Mouse (Mus musculus): ENCODE measurements at regions not wholly inside any gene's neighbourhood (a gene's known extent, or its start where the extent isn't known, plus 50 kb on each side); places are given as distances from the start of the nearest gene placed in this dataset.
A peak's percentile ranks its signal among the peaks of the same experiment; 100 is the strongest.

- Histone ChIP-seq H3K36me3 (replicated peaks) (no peaks in the 10 kb centered on the region), H3K27ac (no peak overlapping the region), H3K27me3 (ENCODE audit: poor library complexity, severe bottlenecking) (no peaks in the 10 kb centered on the region), H3K4me1 (peaks cover 7% of the 10 kb centered on the region; the same call in 1 of the 2 replicates), H3K9me3 (no peaks in the 10 kb centered on the region), H3K4me3 (no peak overlapping the region)
- DNase-seq (ENCODE audit: extremely low spot score, low spot score): no peak
- WGBS: 80% methylated on average over 2 of the region's 2 CpGs
Observed at GRCm38 (mm10) chr5:133131042-133131441, 587.9 kb upstream of the Auts2 start.

- no peak overlapping the region for H3K4me3 ChIP-seq
- no peaks in the 10 kb centered on the region for H3K36me3 ChIP-seq (replicated peaks)
- WGBS: 84% methylated on average over 6 of the region's 6 CpGs
- no peak overlapping the region for H3K27ac ChIP-seq
- H3K9me3 ChIP-seq: no peaks in the 10 kb centered on the region
- DNase-seq (ENCODE audit: extremely low spot score, low spot score): no peak
- H3K4me1 ChIP-seq: peaks cover 7% of the 10 kb centered on the region; the same call in 1 of the 2 replicates
- no peaks in the 10 kb centered on the region for H3K27me3 ChIP-seq (ENCODE audit: poor library complexity, severe bottlenecking)
Observed at GRCm38 (mm10) chr5:133130316-133130715, 587.2 kb upstream of the Auts2 start.

GRCm38 (mm10) chr5:133124223-133124622 lies 581.1 kb upstream of the Auts2 start:
- Histone ChIP-seq H3K27ac (no peak overlapping the region), H3K4me1 (no peaks in the 10 kb centered on the region), H3K4me3 (no peak overlapping the region), H3K9me3 (no peaks in the 10 kb centered on the region), H3K27me3 (ENCODE audit: poor library complexity, severe bottlenecking) (no peaks in the 10 kb centered on the region), H3K36me3 (replicated peaks) (no peaks in the 10 kb centered on the region)
- WGBS: 92% methylated on average over 2 of the region's 2 CpGs
- no peak for DNase-seq (ENCODE audit: extremely low spot score, low spot score)

DNA sequence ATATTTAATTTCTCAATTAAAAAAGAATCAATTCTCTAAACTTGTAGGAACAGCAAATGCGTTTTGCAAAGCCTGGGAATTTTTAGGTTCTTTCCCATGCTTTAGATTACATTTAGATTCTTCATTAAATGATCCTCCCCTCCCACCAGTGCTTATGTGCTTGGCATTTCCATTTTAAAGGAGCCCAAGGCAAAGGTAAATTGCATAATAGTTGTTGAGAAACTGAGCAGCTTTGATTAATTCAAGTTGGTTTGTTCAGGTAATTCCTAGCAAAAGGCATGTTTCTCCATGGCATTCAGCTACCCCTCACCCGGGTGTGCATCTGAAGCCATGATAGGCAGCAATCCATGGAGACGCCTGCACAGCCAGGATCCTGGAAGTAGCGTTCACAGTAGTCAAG lies 570.8 kb upstream of the Auts2 start:
- H3K27ac ChIP-seq: no peak overlapping the region
- H3K4me3 ChIP-seq: no peak overlapping the region
- no peaks in the 10 kb centered on the region for H3K9me3 ChIP-seq
- DNase-seq (ENCODE audit: extremely low spot score, low spot score): no peak
- no peaks in the 10 kb centered on the region for H3K4me1 ChIP-seq
- H3K27me3 ChIP-seq (ENCODE audit: poor library complexity, severe bottlenecking): no peaks in the 10 kb centered on the region
- WGBS: 91% methylated on average over 4 of the region's 4 CpGs
- no peaks in the 10 kb centered on the region for H3K36me3 ChIP-seq (replicated peaks)

DNA sequence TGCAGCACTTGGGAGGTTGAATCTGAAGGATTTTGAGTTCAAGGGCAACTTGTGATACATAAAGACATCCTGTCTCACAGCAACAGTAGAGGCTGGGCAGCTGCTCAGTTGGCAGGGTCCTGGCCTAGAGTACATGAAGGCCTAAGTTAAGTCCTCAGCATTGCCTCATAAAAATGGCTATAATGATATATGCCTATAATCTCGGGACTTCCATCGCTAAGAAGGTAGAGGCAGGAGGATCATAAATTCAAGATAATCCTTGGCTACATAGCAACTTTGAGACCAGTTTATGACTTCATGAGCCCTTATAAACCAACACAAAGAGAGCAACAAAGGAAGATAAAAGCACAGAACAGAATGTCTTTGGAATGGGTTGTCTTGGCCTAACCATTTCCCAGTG lies 570.0 kb upstream of the Auts2 start:
- no peaks in the 10 kb centered on the region for H3K27me3 ChIP-seq (ENCODE audit: poor library complexity, severe bottlenecking)
- H3K9me3 ChIP-seq: no peaks in the 10 kb centered on the region
- H3K4me1 ChIP-seq: no peaks in the 10 kb centered on the region
- no peak overlapping the region for H3K4me3 ChIP-seq
- no peak overlapping the region for H3K27ac ChIP-seq
- no peaks in the 10 kb centered on the region for H3K36me3 ChIP-seq (replicated peaks)
- WGBS: 92% methylated on average over 2 of the region's 2 CpGs
- no peak for DNase-seq (ENCODE audit: extremely low spot score, low spot score)

- no peaks in the 10 kb centered on the region for H3K9me3 ChIP-seq
- DNase-seq (ENCODE audit: extremely low spot score, low spot score): peak; percentile 23
- no peaks in the 10 kb centered on the region for H3K27me3 ChIP-seq (ENCODE audit: poor library complexity, severe bottlenecking)
- 62% methylated on average over 8 of the region's 8 CpGs for WGBS
- no peaks in the 10 kb centered on the region for H3K36me3 ChIP-seq (replicated peaks)
- peak overlapping the region; percentile 48 for H3K27ac ChIP-seq
- H3K4me1 ChIP-seq: peaks cover 8% of the 10 kb centered on the region
- H3K4me3 ChIP-seq: no peak overlapping the region
Observed at GRCm38 (mm10) chr5:133106691-133107354, 563.7 kb upstream of the Auts2 start.

DNA sequence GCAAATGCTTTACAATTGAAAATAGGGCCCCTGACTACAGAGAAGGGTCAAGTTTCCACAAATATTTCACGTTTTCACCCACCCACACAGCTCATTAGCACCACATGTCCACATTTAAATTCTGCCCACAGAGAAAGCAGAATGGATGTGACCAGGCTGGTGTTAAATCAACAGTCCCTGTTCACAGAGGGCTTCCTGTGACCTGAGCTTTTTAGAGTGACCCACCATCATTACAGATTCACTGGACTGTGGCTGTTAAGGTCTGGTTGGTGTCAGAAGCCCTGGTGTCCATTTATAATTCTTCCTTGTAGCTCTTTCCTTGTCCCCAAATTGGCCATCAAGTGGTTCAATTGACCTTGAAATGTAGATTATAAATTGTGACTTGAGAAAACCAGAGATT lies 553.2 kb upstream of the Auts2 start:
- Histone ChIP-seq H3K27ac (no peak overlapping the region), H3K4me3 (no peak overlapping the region), H3K9me3 (no peaks in the 10 kb centered on the region), H3K4me1 (peaks cover 4% of the 10 kb centered on the region; the same call in 1 of the 2 replicates), H3K36me3 (replicated peaks) (no peaks in the 10 kb centered on the region), H3K27me3 (ENCODE audit: poor library complexity, severe bottlenecking) (no peaks in the 10 kb centered on the region)
- WGBS: 55% methylated on average over 1 of the region's 1 CpGs
- no peak for DNase-seq (ENCODE audit: extremely low spot score, low spot score)

DNA sequence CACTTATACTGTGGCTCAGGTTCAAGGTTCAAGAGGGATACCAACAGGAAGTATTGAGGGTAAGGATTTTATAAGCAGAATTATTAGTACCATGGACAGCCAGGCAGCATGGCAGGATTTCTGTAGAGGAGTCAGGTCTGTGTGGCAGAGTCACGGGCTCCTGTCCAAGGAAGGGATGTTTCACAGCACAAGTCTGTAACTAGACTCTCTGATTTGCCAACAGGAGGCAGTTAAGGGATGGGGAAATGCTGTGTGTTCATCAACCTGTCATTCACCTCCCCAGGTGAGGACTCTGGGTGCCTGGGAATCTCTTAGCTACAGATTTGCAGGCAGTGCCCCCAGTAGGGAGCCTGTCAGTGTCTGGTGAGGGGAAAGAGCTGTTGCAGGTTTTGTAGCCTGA lies 541.7 kb upstream of the Auts2 start:
- no peak overlapping the region for H3K27ac ChIP-seq
- H3K36me3 ChIP-seq (replicated peaks): no peaks in the 10 kb centered on the region
- DNase-seq (ENCODE audit: extremely low spot score, low spot score): no peak
- no peaks in the 10 kb centered on the region for H3K9me3 ChIP-seq
- WGBS: 83% methylated on average over 1 of the region's 1 CpGs
- no peaks in the 10 kb centered on the region for H3K27me3 ChIP-seq (ENCODE audit: poor library complexity, severe bottlenecking)
- no peaks in the 10 kb centered on the region for H3K4me1 ChIP-seq
- no peak overlapping the region for H3K4me3 ChIP-seq

DNA sequence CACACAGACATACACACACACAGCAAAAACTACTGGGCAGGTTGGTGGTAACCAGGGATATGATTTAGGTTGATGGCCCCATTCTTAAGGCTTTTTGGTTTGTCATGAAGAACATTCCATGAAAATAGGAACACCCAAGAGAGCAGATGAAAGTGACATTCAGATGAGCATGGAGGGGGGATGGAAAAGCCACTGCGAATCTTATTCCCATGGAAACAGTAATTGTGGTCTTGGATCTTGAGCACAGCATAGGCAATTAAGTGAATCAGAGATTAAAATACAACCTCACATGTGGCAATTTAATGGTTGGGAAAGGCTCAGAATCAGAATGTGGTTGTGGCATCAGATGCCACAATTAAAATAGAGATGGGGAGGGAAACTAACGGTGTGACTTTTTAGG lies 537.6 kb upstream of the Auts2 start:
- WGBS: 90% methylated on average over 2 of the region's 2 CpGs
- Histone ChIP-seq H3K27ac (no peak overlapping the region), H3K27me3 (ENCODE audit: poor library complexity, severe bottlenecking) (no peaks in the 10 kb centered on the region), H3K36me3 (replicated peaks) (no peaks in the 10 kb centered on the region), H3K4me1 (peaks cover 9% of the 10 kb centered on the region; the same call in 1 of the 2 replicates), H3K9me3 (no peaks in the 10 kb centered on the region), H3K4me3 (no peak overlapping the region)
- DNase-seq (ENCODE audit: extremely low spot score, low spot score): no peak

GRCm38 (mm10) chr5:133078916-133079315 lies 535.8 kb upstream of the Auts2 start:
- Histone ChIP-seq H3K27me3 (ENCODE audit: poor library complexity, severe bottlenecking) (no peaks in the 10 kb centered on the region), H3K27ac (no peak overlapping the region), H3K4me3 (no peak overlapping the region), H3K4me1 (peaks cover 9% of the 10 kb centered on the region; the same call in 1 of the 2 replicates), H3K36me3 (replicated peaks) (no peaks in the 10 kb centered on the region), H3K9me3 (no peaks in the 10 kb centered on the region)
- no peak for DNase-seq (ENCODE audit: extremely low spot score, low spot score)
- WGBS: 82% methylated on average over 3 of the region's 3 CpGs

GRCm38 (mm10) chr5:133078390-133078789 lies 535.2 kb upstream of the Auts2 start:
- Histone ChIP-seq H3K27me3 (ENCODE audit: poor library complexity, severe bottlenecking) (no peaks in the 10 kb centered on the region), H3K27ac (no peak overlapping the region), H3K9me3 (no peaks in the 10 kb centered on the region), H3K4me1 (peaks cover 9% of the 10 kb centered on the region; the same call in 1 of the 2 replicates), H3K36me3 (replicated peaks) (no peaks in the 10 kb centered on the region), H3K4me3 (no peak overlapping the region)
- WGBS: 88% methylated on average over 4 of the region's 4 CpGs
- DNase-seq (ENCODE audit: extremely low spot score, low spot score): no peak

DNA sequence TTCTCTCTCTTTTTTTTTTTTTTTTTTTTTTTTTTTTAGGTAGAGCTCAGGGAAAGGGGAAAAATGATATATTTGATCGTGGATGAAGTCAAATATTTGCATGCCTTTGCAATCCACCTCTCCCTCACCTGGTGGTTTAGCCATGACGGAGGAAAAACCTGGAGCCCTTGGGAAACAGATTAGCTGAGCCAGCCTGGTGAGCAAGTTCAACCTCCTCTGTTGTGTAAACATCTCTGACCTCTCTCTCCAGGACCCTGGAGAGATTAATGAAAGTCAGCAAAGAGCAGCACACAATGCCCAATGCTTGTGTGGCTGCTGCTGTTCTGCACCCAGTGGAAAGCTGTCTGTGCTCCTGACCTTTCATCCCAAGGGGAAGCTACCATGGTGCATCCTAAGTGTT lies 530.2 kb upstream of the Auts2 start:
- H3K36me3 ChIP-seq (replicated peaks): no peaks in the 10 kb centered on the region
- H3K4me3 ChIP-seq: no peak overlapping the region
- no peaks in the 10 kb centered on the region for H3K9me3 ChIP-seq
- 56% methylated on average over 2 of the region's 2 CpGs for WGBS
- H3K27ac ChIP-seq: no peak overlapping the region
- H3K27me3 ChIP-seq (ENCODE audit: poor library complexity, severe bottlenecking): no peaks in the 10 kb centered on the region
- H3K4me1 ChIP-seq: peaks cover 4% of the 10 kb centered on the region; the same call in 1 of the 2 replicates
- DNase-seq (ENCODE audit: extremely low spot score, low spot score): no peak

DNA sequence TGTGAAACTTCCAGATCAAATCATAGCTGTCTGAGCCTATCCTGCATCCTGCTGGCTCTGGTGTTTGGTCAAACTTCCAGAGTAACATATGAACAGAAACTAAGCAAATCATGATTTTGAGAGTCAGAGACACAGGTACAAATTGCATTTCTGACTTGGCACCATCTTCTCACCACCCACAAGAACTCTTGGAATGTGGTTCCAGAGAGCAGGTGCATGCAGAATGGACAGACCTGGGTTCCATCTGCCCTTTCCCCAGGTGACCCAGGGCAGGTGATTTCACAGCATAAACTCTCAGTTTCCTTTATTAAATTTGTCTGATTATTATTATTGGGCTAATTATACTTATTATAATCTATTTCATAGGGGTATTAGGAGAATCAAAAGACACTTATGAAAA lies 527.0 kb upstream of the Auts2 start:
- Histone ChIP-seq H3K9me3 (no peaks in the 10 kb centered on the region), H3K4me1 (no peaks in the 10 kb centered on the region), H3K27me3 (ENCODE audit: poor library complexity, severe bottlenecking) (no peaks in the 10 kb centered on the region), H3K27ac (no peak overlapping the region), H3K36me3 (replicated peaks) (no peaks in the 10 kb centered on the region), H3K4me3 (no peak overlapping the region)
- no peak for DNase-seq (ENCODE audit: extremely low spot score, low spot score)

- Histone ChIP-seq H3K4me1 (no peaks in the 10 kb centered on the region), H3K27ac (no peak overlapping the region), H3K4me3 (no peak overlapping the region), H3K9me3 (no peaks in the 10 kb centered on the region), H3K36me3 (replicated peaks) (no peaks in the 10 kb centered on the region), H3K27me3 (ENCODE audit: poor library complexity, severe bottlenecking) (no peaks in the 10 kb centered on the region)
- DNase-seq (ENCODE audit: extremely low spot score, low spot score): no peak
- WGBS: 91% methylated on average over 3 of the region's 3 CpGs
Observed at GRCm38 (mm10) chr5:133062481-133062880, 519.3 kb upstream of the Auts2 start.

All from forebrain, embryonic 10.5 days (tissue).